Mouse (Mus musculus): ENCODE results near the gene Uty.

Uty gene

DNA sequence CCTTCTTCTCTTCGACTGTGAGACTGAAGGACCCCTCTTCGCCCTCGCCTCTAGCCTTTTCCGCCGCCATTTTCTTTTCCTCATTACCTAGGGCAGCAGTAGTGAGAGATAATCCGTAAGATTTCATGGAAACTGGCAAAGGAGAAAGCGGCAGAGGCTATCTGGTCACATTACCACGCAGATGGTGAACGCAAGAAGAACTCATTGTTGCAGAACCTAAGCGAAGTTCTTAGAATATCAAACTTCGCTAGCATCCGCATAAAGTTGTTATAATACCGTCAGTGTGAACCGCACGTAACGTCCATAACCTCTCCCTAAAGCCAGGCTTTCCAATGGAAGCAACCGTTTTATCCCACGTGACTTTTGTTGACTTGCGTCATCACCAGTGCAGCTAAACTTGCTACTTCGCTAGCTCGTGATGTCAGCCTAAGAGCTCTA lies at the start of gene Uty:
Gene Uty (minus strand): TSS at position 334 of the 438 bp plus-strand sequence.
- ATAC-seq (ENCODE audit: insufficient number of reproducible peaks, low FRiP score, low TSS enrichment) = peak; percentile 99

DNA sequence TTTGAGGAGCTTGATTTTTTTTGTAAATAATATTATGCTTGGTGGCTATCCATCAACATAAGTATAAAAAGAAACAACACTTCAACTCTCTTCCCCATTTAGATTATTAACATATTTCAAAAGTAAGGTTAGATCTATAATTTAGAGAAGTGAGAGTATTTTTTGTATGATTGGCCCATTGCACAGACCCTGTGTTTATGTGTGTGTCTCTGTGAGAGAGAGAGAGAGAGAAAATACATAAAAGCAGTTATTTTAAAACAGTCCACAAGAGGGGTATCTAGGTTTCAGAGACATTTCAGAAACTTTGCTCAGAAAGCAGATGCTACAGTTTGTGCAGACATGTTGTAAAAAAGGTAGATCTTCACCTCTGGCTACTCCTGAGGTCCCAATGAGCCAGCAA lies 48.1 kb upstream of the Uty start:
- no peak for ATAC-seq (ENCODE audit: insufficient number of reproducible peaks, low FRiP score, low TSS enrichment)

DNA sequence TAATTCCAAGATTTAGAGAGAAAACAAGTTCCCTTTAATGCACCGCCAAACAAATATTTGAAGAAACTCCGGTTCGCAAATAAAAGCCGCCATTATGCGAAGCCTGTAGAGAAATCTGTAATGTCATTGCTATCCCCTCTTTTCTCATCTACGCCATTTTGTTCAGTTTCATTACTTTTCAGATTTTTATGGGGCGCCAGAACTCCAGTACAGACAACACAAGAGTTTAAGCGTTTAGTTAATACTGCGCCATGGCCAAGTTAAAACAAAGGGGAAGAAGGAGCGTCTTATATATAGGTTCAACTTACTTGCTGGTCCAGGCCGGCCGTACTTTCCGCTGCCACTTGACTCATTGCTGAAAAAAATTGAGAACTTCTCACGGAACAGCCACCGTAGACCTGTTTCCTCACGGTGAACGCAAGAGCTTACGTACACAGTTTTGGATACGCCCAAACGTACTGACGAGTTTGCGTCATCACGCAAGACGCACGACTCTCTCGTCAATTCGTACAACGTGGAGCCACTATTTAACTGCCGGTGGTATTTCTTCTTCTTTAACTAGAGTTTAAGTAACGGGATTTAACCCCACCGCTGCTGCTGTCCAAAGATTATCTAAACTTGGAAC lies 40.7 kb upstream of the Uty start, which contains the start of gene Ddx3y:
Gene Ddx3y (minus strand): TSS at position 459 of the 625 bp plus-strand sequence.
- peak; percentile 100 for ATAC-seq (ENCODE audit: insufficient number of reproducible peaks, low FRiP score, low TSS enrichment)

GRCm38 (mm10) chrY:1285735-1286134 lies 40.2 kb upstream of the Uty start:
- ATAC-seq (ENCODE audit: insufficient number of reproducible peaks, low FRiP score, low TSS enrichment) = peak; percentile 36; the same call in 1 of the 2 replicates

DNA sequence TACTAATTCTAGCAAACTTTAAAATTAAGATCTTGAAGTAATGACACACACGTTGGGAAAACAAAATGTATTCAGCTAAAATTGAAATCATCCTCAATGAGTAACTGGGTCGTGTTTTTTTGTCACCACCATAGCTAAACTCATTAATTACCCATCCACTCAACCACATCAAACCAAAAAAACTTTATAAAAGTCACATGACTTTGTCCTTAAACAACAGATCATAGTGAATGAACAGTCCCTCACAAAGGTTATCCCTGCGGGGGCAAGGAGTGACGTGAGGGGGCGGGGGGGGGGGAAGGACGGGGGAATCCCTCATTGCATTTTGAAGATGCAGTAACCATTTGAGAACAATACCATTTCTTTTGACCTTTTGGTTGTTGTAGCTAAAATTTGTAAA lies 558 bp upstream of the Uty start:
- ATAC-seq (ENCODE audit: insufficient number of reproducible peaks, low FRiP score, low TSS enrichment) = no peak

DNA sequence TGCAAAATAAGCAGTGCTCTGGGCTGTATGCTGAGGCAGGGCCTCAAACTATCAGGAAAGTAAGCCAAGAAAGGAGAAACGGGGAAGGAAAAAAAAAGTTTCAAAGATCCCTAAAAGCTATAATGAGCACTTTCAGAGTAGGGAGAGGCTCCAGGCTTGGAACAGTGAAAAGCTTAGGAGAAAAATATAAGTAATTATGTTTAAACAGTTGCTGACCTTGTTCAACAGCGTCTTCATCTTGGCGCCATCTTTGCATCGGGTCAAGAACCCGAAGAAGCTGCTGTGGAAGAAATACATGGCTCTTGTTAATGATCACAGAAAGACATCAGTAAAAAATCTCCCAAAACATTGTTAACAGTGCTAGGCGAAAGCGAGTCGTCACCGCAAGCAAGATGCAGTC lies 619 bp downstream of the Uty start:
- no peak for ATAC-seq (ENCODE audit: insufficient number of reproducible peaks, low FRiP score, low TSS enrichment)

DNA sequence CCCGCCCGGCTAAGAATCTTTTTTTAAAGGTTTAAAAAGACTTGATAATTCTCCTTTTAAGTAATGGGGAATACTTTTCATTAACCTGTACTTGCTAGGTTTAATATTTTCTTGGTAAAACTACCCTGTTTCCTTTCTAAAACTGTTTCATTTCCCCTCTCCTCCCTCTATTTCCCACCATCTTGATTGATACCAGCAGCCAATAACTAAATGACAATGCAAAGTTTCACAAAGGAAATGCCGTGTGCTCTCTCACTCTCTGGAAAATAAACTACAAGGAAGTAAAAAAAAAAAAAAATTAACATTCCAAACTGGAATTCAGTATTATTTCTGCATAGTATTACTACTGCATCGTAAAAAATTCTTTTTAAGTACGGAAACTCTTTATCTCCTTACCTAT lies 1.1 kb downstream of the Uty start:
- ATAC-seq (ENCODE audit: insufficient number of reproducible peaks, low FRiP score, low TSS enrichment) = no peak

DNA sequence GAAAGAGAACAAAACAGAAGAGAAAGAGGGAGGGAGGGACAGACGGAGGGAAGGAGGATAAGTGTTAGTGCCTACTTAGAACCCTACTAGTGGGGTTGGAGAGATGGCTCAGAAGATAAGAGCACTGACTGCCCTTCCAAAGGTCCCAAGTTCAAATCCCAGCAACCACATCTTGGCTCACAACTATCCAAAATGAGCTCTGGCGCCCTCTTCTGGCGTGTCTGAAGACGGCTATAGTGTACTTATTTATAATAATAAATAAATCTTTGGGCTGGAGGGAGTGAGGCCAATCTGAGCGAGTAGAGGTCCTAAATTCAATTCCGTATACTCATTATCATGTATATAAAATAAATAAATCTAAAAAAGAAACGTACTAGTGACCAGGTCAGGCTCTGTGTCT lies 25.6 kb downstream of the Uty start:
- ATAC-seq (ENCODE audit: insufficient number of reproducible peaks, low FRiP score, low TSS enrichment) = no peak

GRCm38 (mm10) chrY:1178476-1178875 lies 67.1 kb downstream of the Uty start:
- ATAC-seq (ENCODE audit: insufficient number of reproducible peaks, low FRiP score, low TSS enrichment) = no peak

DNA sequence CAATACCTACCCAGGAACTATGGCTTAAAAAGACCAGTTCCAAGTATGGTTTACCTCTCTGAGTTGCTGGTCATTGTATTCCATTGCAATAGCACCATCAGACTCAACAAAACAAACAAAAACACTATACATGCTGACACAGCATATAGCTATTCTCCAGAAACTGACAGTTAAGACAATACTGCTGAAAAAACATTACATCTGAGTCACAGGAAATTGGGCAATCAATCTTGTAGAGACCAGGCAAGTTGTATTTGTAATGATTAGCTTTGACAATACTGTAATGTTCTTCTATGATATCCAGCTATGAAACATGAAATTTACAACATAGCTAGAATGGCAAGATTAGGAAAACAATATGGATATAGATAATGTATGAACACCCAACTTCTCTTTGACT lies 82.5 kb downstream of the Uty start:
- no peak for ATAC-seq (ENCODE audit: insufficient number of reproducible peaks, low FRiP score, low TSS enrichment)

DNA sequence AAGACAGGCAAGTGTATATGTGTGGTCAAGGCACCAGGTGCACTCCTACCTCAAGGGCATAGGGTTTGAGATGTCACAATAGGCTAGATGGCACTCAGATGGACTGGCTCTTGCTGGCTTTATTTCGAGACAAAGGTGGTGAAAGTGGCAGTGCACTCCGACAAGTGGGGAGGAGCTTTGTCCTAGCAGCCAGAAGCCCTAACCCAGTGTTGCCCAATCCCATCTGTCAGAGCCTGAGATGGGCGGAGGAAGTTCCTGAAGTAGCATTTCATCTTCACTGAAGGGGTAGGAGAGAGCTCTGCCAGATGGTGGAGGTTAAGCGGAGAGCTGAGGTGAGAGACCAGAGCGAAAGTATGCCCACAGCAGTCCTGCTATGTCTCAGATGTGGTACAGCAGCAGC lies 129.4 kb downstream of the Uty start:
- no peak for ATAC-seq (ENCODE audit: insufficient number of reproducible peaks, low FRiP score, low TSS enrichment)

GRCm38 (mm10) chrY:1114016-1114415 lies 131.5 kb downstream of the Uty start:
- ATAC-seq (ENCODE audit: insufficient number of reproducible peaks, low FRiP score, low TSS enrichment) = no peak

Data from cerebellum, adult (tissue).